Mouse (Mus musculus): ENCODE measurements at regions not wholly inside any gene's neighbourhood (a gene's known extent, or its start where the extent isn't known, plus 50 kb on each side); places are given as distances from the start of the nearest gene placed in this dataset.

DNA sequence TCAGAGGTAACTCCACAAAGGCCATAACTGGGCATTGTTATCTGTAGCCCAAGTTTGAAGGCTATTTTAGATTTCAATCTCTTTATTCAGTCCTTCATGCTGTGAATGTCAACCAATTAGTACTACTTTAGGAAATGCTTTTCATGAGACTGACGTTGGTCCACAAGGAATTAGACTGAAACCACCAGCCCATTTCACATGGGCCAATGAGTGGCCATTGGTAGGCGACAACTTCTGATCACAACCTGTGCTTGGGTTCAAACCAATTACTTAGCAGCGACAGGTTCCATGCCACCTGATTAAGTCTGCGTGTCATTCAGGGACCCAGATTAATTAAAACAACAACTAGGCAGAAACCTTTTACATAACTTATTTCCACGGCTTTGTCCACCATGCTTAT lies 126.9 kb upstream of the Tenm3 start:
- H3K27ac ChIP-seq (replicated peaks), result no peak overlapping the region

DNA sequence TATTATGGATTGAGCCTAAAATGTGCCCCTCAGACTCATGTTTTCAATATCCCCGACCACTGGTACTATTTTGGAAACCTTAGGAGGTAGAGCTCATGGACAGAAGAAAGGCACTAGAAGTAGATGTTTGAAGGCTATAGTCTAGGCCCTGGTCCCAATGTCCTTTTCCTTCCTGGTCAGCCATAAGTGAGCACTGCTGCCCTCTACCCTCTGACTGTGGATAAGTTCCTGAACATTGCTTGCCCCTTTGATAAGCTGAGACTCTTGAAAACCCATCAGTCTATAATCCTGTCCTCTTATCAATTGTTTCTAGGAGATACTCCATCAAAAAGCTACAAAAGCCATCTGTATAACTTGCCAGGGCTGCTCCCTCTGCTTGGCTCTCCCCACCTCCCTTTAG lies 121.2 kb upstream of the Tenm3 start:
- Histone ChIP-seq H3K9me3 (no peaks in the 10 kb centered on the region), H3K27me3 (no peaks in the 10 kb centered on the region), H3K4me1 (replicated peaks) (peaks cover 9% of the 10 kb centered on the region), H3K4me3 (no peak overlapping the region), H3K27ac (replicated peaks) (no peak overlapping the region), H3K9ac (no peak overlapping the region), H3K4me2 (no peak overlapping the region), H3K36me3 (no peaks in the 10 kb centered on the region)
- 86% methylated on average over 1 of the region's 1 CpGs for WGBS
- ATAC-seq (ENCODE audit: low read depth), result no peak

More for the DNA sequence above, 126.9 kb upstream of the Tenm3 start:
- no peaks in the 10 kb centered on the region for H3K9me3 ChIP-seq
- H3K27me3 ChIP-seq, result no peaks in the 10 kb centered on the region
- H3K4me2 ChIP-seq, result no peak overlapping the region
- no peak for ATAC-seq (ENCODE audit: low read depth)
- H3K36me3 ChIP-seq, result no peaks in the 10 kb centered on the region
- H3K4me1 ChIP-seq (replicated peaks), result peaks cover 15% of the 10 kb centered on the region
- H3K4me3 ChIP-seq, result no peak overlapping the region
- 79% methylated on average over 5 of the region's 5 CpGs for WGBS
- no peak overlapping the region for H3K9ac ChIP-seq

DNA sequence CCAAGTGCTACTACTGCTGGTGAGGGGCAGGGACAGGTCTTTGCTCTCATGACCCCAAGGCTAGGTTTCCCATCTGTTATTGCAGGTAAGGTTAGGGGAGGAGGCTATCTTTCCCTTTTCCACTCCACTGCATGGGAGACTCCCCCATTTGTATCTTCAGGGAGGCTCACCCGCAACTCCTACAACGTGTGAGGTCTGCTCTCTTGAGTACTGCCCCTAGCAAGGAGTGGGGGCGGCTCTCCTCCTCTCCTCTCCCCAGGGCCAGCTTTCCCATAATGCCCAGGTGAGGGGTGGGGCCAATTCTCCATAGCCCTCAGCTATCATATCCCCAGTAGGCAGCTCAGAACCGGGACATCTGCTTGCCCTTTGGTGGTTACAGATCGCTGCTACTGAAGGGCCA lies 113.9 kb upstream of the Tenm3 start:
- no peaks in the 10 kb centered on the region for H3K36me3 ChIP-seq

DNA sequence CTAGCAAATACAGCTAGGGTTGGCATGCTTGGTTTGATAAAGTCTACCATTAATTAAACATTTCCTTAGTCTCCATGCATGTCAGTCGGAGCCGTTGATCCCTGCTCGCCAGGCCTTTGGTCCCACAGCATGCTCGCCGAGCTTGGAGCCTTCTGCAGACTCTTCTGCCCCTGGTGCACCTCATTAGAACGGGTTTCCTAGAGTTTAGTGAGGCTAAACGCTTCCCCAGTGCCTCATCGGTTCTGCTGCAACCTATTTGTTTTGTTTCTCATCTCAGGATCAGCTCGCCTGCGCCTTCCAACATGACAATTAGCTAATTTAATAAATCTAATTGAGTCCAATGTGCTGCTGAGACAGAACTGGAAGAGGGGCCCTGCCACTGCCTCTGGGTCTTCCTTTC lies 107.7 kb upstream of the Tenm3 start:
- Histone ChIP-seq H3K4me3 (no peak overlapping the region), H3K9me3 (no peaks in the 10 kb centered on the region), H3K4me2 (no peak overlapping the region), H3K27ac (replicated peaks) (peak overlapping the region; percentile 46), H3K27me3 (no peaks in the 10 kb centered on the region), H3K9ac (no peak overlapping the region), H3K4me1 (replicated peaks) (no peaks in the 10 kb centered on the region), H3K36me3 (no peaks in the 10 kb centered on the region)
- WGBS, result 53% methylated on average over 10 of the region's 10 CpGs
- peak; percentile 59 for ATAC-seq (ENCODE audit: low read depth)

More for the DNA sequence above, 113.9 kb upstream of the Tenm3 start:
- 78% methylated on average over 5 of the region's 5 CpGs for WGBS
- Histone ChIP-seq H3K4me2 (no peak overlapping the region), H3K9me3 (no peaks in the 10 kb centered on the region), H3K4me3 (no peak overlapping the region), H3K9ac (no peak overlapping the region), H3K4me1 (replicated peaks) (no peaks in the 10 kb centered on the region; the same call in 1 of the 2 replicates), H3K27ac (replicated peaks) (no peak overlapping the region), H3K27me3 (no peaks in the 10 kb centered on the region)
- 0 out of 2 replicates have a peak, but pooled peaks have one; percentile 27 for ATAC-seq (ENCODE audit: low read depth)

DNA sequence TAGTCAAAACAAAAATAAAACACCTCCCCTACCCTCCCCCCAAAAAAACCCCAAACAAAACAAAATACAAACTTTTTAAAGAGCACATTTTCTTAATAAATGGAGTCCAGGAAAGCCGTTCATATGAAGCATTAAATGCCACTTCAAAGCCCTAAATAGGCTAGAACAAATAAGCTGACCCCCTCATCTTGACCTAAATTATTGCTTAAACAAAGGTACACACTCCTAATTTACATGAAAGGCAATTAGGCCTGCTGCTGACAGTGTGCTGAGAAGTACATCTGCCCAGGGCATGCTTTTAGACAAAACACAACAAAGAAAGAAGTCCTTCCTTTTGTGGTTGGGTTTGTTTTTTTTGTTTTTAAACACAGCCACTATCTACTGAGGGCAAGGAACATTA lies 100.4 kb upstream of the Tenm3 start:
- H3K9me3 ChIP-seq, result no peaks in the 10 kb centered on the region
- no peaks in the 10 kb centered on the region for H3K4me1 ChIP-seq (replicated peaks)
- no peak overlapping the region for H3K4me2 ChIP-seq
- H3K4me3 ChIP-seq, result no peak overlapping the region
- ATAC-seq (ENCODE audit: low read depth), result no peak
- no peaks in the 10 kb centered on the region for H3K27me3 ChIP-seq
- no peaks in the 10 kb centered on the region for H3K36me3 ChIP-seq
- H3K9ac ChIP-seq, result no peak overlapping the region
- no peak overlapping the region for H3K27ac ChIP-seq (replicated peaks)
- 8% methylated on average over 1 of the region's 1 CpGs for WGBS

DNA sequence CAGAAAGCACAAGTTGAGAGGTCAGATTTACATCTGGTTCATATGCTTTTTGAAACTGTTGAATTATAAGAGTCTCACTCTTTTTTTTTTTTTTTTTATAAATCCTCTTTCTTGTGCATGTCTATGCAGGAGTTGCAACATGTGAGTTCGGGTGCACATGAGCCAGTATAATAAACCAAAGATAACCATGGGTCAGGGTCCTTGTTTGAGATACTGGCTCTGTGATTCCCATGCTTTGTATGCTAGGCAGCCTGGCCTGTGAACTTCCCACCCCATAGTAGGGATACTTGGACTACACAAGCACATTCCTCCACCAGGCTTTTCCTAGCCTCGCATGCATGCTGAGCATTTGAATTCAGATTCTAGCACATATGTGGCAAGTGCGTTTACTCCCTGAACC lies 93.4 kb upstream of the Tenm3 start:
- ATAC-seq (ENCODE audit: low read depth), result no peak
- Histone ChIP-seq H3K36me3 (no peaks in the 10 kb centered on the region), H3K4me2 (no peak overlapping the region), H3K9ac (no peak overlapping the region), H3K4me1 (replicated peaks) (peaks cover 9% of the 10 kb centered on the region; the same call in 1 of the 2 replicates), H3K4me3 (no peak overlapping the region), H3K27me3 (no peaks in the 10 kb centered on the region), H3K27ac (replicated peaks) (no peak overlapping the region), H3K9me3 (no peaks in the 10 kb centered on the region)
- WGBS, result 90% methylated on average over 3 of the region's 3 CpGs

DNA sequence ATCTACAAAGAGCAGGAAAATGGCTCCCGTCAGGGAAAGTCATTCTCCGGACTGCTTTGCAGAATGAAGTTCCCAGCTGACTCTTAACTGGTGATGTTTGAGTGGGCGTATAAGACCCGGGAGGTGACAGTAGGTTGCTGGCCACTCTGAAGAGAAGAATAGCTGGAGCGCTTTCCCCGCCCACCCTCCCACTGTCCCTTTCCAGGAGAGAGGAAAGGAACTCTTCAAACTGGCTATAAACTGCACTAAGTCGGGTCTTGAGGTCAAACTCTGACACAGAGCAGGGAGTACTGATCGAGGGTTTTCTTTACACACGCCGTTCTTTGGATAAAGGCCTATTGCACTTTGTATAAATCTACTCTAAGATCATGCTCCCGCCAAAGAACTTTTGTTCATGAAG lies 83.4 kb upstream of the Tenm3 start:
- 56% methylated on average over 11 of the region's 11 CpGs for WGBS
- H3K4me3 ChIP-seq, result no peak overlapping the region
- H3K9ac ChIP-seq, result no peak overlapping the region
- H3K36me3 ChIP-seq, result no peaks in the 10 kb centered on the region
- H3K27me3 ChIP-seq, result no peaks in the 10 kb centered on the region
- ATAC-seq (ENCODE audit: low read depth), result no peak
- no peak overlapping the region for H3K4me2 ChIP-seq
- no peaks in the 10 kb centered on the region for H3K4me1 ChIP-seq (replicated peaks)
- no peak overlapping the region for H3K27ac ChIP-seq (replicated peaks)
- H3K9me3 ChIP-seq, result no peaks in the 10 kb centered on the region

DNA sequence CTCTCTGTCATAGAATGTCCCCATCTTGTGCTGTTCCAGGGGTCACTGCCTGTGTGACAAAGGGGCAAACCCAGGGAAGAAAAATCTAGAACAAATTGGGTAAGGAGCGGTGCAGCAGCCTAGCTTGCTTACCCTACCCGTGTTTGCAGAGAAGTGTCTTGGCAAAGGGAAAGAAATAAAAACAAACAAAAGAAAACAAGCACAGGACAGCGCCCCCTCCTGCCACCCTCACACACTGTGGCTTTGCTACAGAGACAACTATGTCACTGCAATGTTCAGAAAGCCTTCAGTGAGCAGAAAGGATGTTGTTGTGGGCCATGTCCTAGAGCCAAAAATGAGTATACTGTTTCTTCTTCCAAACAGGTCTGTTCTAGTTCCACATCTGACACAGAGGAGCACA lies 71.5 kb upstream of the Tenm3 start:
- ATAC-seq (ENCODE audit: low read depth), result no peak
- H3K4me3 ChIP-seq, result no peak overlapping the region
- no peak overlapping the region for H3K27ac ChIP-seq (replicated peaks)
- 64% methylated on average over 3 of the region's 3 CpGs for WGBS
- H3K9ac ChIP-seq, result no peak overlapping the region
- no peaks in the 10 kb centered on the region for H3K4me1 ChIP-seq (replicated peaks)
- H3K4me2 ChIP-seq, result no peak overlapping the region
- no peaks in the 10 kb centered on the region for H3K9me3 ChIP-seq
- no peaks in the 10 kb centered on the region for H3K36me3 ChIP-seq
- no peaks in the 10 kb centered on the region for H3K27me3 ChIP-seq

DNA sequence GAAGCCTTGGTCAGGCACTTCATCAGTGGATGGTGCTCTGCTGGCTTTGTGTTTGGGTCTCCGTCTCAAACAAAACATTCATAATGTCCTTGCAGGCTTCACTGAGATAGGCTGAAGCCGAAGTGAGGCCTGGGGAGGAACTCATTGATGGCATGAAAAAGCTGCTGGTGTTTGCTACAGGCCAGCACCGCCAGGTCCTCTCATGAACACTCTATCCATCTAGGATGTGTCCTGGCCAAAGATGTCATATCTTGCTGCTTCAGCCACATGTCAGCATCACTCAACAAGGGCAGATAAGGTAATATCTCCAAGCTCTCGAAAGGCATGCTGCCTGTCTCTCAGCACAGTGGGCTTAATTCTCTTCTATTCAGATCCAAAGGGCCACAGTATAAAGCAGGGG lies 69.1 kb upstream of the Tenm3 start:
- Histone ChIP-seq H3K4me3 (no peak overlapping the region), H3K9me3 (no peaks in the 10 kb centered on the region), H3K4me1 (replicated peaks) (no peaks in the 10 kb centered on the region), H3K4me2 (no peak overlapping the region), H3K27me3 (no peaks in the 10 kb centered on the region), H3K27ac (replicated peaks) (no peak overlapping the region), H3K9ac (no peak overlapping the region), H3K36me3 (no peaks in the 10 kb centered on the region)
- no peak for ATAC-seq (ENCODE audit: low read depth)
- 89% methylated on average over 4 of the region's 4 CpGs for WGBS

DNA sequence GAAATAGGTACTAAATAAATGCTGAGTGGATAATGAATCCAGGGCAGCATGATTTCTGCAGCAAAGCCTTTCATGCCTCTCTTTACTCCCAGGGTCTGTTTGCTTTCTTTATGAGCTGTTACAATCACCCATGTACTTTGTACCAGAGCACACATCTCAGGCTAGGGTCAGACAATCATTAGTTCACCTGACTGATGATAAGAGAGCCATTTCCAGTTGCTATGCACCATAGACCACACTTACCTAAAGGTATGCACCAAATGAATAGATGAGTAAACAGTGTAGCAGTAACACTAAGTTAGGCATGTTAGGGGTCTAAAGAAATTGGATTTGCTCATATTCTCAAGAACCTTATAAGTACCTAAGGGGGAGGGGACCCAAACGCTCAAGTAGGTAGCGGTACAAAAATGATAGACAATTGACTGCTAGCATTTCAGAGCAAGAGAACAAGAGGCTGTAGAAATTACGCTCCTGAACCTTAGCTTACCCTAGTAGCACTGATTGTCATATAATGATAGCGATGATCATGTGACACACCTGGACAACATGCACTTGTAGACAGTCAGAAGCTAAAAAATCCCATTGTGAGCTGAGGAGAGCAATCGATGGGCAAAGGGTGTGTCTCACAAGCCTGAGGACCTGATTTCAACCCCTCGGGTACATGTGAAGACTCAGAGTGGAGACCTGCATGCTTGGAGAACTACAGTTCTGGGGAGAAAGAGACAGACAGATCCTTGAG lies 58.1 kb upstream of the Tenm3 start:
- Histone ChIP-seq H3K36me3 (no peaks in the 10 kb centered on the region), H3K4me1 (replicated peaks) (no peaks in the 10 kb centered on the region), H3K27ac (replicated peaks) (no peak overlapping the region), H3K27me3 (no peaks in the 10 kb centered on the region), H3K4me3 (no peak overlapping the region), H3K9ac (no peak overlapping the region), H3K9me3 (no peaks in the 10 kb centered on the region), H3K4me2 (no peak overlapping the region)
- ATAC-seq (ENCODE audit: low read depth), result no peak
- 92% methylated on average over 6 of the region's 6 CpGs for WGBS

DNA sequence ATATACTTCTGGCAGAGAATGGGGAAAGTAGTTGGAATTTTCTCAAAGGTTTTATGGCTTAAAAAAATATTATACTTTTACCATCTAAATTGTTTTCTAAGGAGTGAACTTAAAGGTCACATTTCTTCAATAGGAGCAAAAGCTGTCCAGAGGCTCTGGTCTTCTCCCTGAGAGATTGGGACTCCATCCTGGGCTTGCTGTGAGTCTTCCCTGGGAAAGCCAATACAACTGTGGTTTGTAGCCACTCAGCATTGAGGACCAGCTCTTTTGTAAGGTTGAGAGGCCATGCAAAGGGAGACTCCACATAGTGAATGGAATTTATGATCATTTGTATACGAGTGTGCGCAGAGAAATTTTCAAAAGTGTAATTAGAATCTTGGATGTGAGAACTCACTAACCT lies 52.9 kb upstream of the Tenm3 start:
- Histone ChIP-seq H3K9ac (no peak overlapping the region), H3K4me2 (no peak overlapping the region), H3K9me3 (no peaks in the 10 kb centered on the region), H3K36me3 (no peaks in the 10 kb centered on the region), H3K4me3 (no peak overlapping the region), H3K4me1 (replicated peaks) (no peaks in the 10 kb centered on the region), H3K27me3 (no peaks in the 10 kb centered on the region), H3K27ac (replicated peaks) (no peak overlapping the region)
- 73% methylated on average over 2 of the region's 2 CpGs for WGBS
- ATAC-seq (ENCODE audit: low read depth), result no peak

DNA sequence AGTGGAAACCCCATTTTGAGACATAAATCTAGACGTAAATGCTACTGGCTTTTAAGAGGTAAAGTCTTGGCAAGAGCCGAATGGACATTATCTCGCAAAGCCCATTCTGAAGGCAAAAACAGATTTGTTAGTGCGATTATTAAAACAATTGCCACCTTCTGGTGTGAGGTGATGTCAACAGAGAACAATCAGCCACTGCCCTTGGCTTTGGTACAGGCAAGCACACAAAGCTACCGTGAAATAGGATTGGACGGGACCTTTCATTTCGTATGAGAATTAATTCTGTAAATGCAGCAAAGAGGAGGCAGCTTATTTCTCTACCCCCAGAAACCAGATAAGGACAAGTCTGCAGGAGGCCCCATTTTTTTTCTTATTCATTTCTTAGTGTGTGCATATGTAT lies 52.5 kb upstream of the Tenm3 start:
- Histone ChIP-seq H3K9me3 (no peaks in the 10 kb centered on the region), H3K4me2 (no peak overlapping the region), H3K4me1 (replicated peaks) (no peaks in the 10 kb centered on the region), H3K4me3 (no peak overlapping the region), H3K27me3 (no peaks in the 10 kb centered on the region), H3K9ac (no peak overlapping the region), H3K36me3 (no peaks in the 10 kb centered on the region), H3K27ac (replicated peaks) (no peak overlapping the region)
- no peak for ATAC-seq (ENCODE audit: low read depth)
- 55% methylated on average over 7 of the region's 7 CpGs for WGBS

DNA sequence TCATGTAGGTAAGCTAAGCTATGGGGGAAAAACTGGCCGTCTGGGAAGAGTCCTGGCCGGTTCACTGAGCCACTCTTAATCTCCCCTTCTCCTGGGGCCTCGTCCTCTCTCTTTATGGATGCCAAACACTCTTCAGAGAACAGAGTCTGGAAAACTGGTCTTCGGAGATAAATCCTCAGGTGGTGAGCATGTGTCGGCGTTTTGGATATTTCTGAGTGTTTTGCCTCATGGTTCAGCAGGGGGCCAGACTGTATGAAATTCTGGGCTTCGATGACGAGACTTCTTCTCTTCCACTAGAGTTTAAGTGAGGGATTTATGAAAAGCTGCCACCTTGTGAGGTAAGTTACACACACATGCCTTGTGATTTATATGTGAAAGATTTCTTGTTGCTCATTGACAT lies 51.8 kb upstream of the Tenm3 start:
- no peaks in the 10 kb centered on the region for H3K9me3 ChIP-seq
- H3K4me1 ChIP-seq (replicated peaks), result no peaks in the 10 kb centered on the region
- no peak overlapping the region for H3K4me3 ChIP-seq
- 54% methylated on average over 8 of the region's 8 CpGs for WGBS
- H3K36me3 ChIP-seq, result no peaks in the 10 kb centered on the region
- no peak overlapping the region for H3K4me2 ChIP-seq
- H3K27me3 ChIP-seq, result no peaks in the 10 kb centered on the region
- no peak overlapping the region for H3K9ac ChIP-seq
- no peak for ATAC-seq (ENCODE audit: low read depth)
- H3K27ac ChIP-seq (replicated peaks), result no peak overlapping the region
